In genomic region chr11:89137915-89138314, GRCm38 (mm10) we compare ENCODE assay signal across 27 mouse cellular contexts.
DNase-seq lines count a peak whose midpoint lies in the region; ATAC-seq and TF ChIP-seq lines count a peak whose summit lies in the region.
"Had no signal": no experiment of that assay in that cellular context is flagged by ENCODE, and none has a peak within 500 bp of the region (broad histone marks: within the 10 kb centered on the region; RNA-seq: fewer than 3 reads in every experiment).

No protein-coding gene starts in this region.

- dilution Hi-C loops in CH12.LX (cut with MboI; ENCODE audit: extremely low pct_ligation_motif_present, extremely low pct_unique_long_range_greater_than_20kb, low sequenced_read_pairs): no loop called here

- TF ChIP-seq EP300 in CH12.LX (IDR thresholded peaks at IDR 0.05; ENCODE audit: low read length) (no peak), ES-Bruce4 (IDR thresholded peaks at IDR 0.05; ENCODE audit: insufficient read depth, low read depth, low read length) (no peak)
- TF ChIP-seq EP300 in stomach, postnatal 0 days (optimal IDR thresholded peaks at IDR 0.05): no peak

- no peak overlapping the region for H3K4me2 ChIP-seq in CH12.LX (ENCODE audit: insufficient read depth, low read depth, poor library complexity, severe bottlenecking)
- H3K4me2 ChIP-seq in stomach, postnatal 0 days (replicated peaks; ENCODE audit: low read depth): no peak overlapping the region
- H3K4me2 ChIP-seq: forebrain, embryonic 12.5 days; heart, embryonic 11.5 days; hindbrain, embryonic 13.5 days; limb, embryonic 15.5 days; midbrain, embryonic 11.5 days had no signal

- no peak overlapping the region for H3K4me3 ChIP-seq in layer of hippocampus, adult 2 months
- H3K4me3 ChIP-seq in CH12.LX (replicated peaks in 1 of 3; ENCODE audit: low read depth in 2 of 3, low read length in 2 of 3, poor library complexity in 1 of 3) (no peak overlapping the region), ES-Bruce4 (ENCODE audit: low read depth, low read length) (no peak overlapping the region)
- no peak overlapping the region for H3K4me3 ChIP-seq in stomach, postnatal 0 days (ENCODE audit: low read depth, low read length)
- H3K4me3 ChIP-seq: forebrain, embryonic 12.5 days; hindbrain, embryonic 13.5 days; limb, embryonic 10.5 days; limb, embryonic 15.5 days had no signal

- TF ChIP-seq CTCF in layer of hippocampus, adult 2 months (conservative IDR thresholded peaks at IDR 0.05): 0 out of 2 replicates have a peak, but pooled peaks have one; percentile 25
- peak; percentile 25 to 43; a peak in 3 of 4 replicates for TF ChIP-seq CTCF in CH12.LX (conservative IDR thresholded peaks at IDR 0.05 in 1 of 2, IDR thresholded peaks at IDR 0.05 in 1 of 2; ENCODE audit: low read depth in 2 of 2, low read length in 2 of 2)
- TF ChIP-seq CTCF in ES-Bruce4 (IDR thresholded peaks at IDR 0.05; ENCODE audit: low read depth, low read length): peak; percentile 56
- 0 out of 2 replicates have a peak, but pooled peaks have one; percentile 15 for TF ChIP-seq CTCF in stomach, postnatal 0 days (IDR thresholded peaks at IDR 0.05; ENCODE audit: low read depth)

- H3K36me3 ChIP-seq in CH12.LX (replicated peaks in 1 of 2; ENCODE audit: control insufficient read depth in 1 of 2, insufficient read depth in 1 of 2, low read length in 1 of 2) (no peaks in the 10 kb centered on the region), ES-Bruce4 (ENCODE audit: control insufficient read depth, insufficient read depth, low read length, poor library complexity, severe bottlenecking) (no peaks in the 10 kb centered on the region)
- H3K36me3 ChIP-seq in stomach, postnatal 0 days (ENCODE audit: control insufficient read depth, insufficient read depth, low read length): no peaks in the 10 kb centered on the region
- H3K36me3 ChIP-seq: forebrain, embryonic 12.5 days; hindbrain, embryonic 13.5 days; limb, embryonic 10.5 days; limb, embryonic 15.5 days had no signal

- in situ Hi-C loops in CH12.LX (cut with MboI; ENCODE audit: low pct_ligation_motif_present, low pct_unique_long_range_greater_than_20kb, low sequenced_read_pairs): no loop called here

- WGBS in stomach, postnatal 0 days: 94% methylated on average over 2 of the region's 2 CpGs

- TF ChIP-seq POLR2A in CH12.LX (IDR thresholded peaks at IDR 0.05; ENCODE audit: low read depth, low read length) (no peak), ES-Bruce4 (IDR thresholded peaks at IDR 0.05; ENCODE audit: insufficient read depth, low read length) (no peak)

- no peaks in the 10 kb centered on the region for H3K79me2 ChIP-seq in CH12.LX (replicated peaks; ENCODE audit: control insufficient read depth, extremely low read depth, insufficient read depth, poor library complexity, severe bottlenecking)

- peaks cover 9% of the 10 kb centered on the region for H3K9me3 ChIP-seq in CH12.LX (replicated peaks; ENCODE audit: low read length)
- H3K9me3 ChIP-seq in ES-Bruce4 (replicated peaks; ENCODE audit: control insufficient read depth, insufficient read depth, low read length, poor library complexity, severe bottlenecking): no peaks in the 10 kb centered on the region
- H3K9me3 ChIP-seq in stomach, postnatal 0 days (ENCODE audit: control insufficient read depth, low read length): no peaks in the 10 kb centered on the region
- H3K9me3 ChIP-seq: forebrain, embryonic 12.5 days; hindbrain, embryonic 13.5 days; limb, embryonic 10.5 days; limb, embryonic 15.5 days had no signal

- H3K27me3 ChIP-seq in CH12.LX (replicated peaks): no peaks in the 10 kb centered on the region
- no peaks in the 10 kb centered on the region for H3K27me3 ChIP-seq in ES-Bruce4 (ENCODE audit: control insufficient read depth, insufficient read depth, low read length, poor library complexity, severe bottlenecking)
- no peaks in the 10 kb centered on the region for H3K27me3 ChIP-seq in stomach, postnatal 0 days (ENCODE audit: control insufficient read depth, insufficient read depth, low read length)
- H3K27me3 ChIP-seq: forebrain, embryonic 12.5 days; hindbrain, embryonic 13.5 days; limb, embryonic 15.5 days; Patski had no signal

- DNase-seq in layer of hippocampus, adult 2 months (ENCODE audit: low spot score in 2 of 2): no peak
- no peak for DNase-seq in layer of hippocampus, postnatal 25 days (ENCODE audit: extremely low spot score in 1 of 2, low spot score in 1 of 2)
- DNase-seq in CH12.LX (ENCODE audit: extremely low read depth): no peak
- DNase-seq in stomach, postnatal 0 days (ENCODE audit: low spot score): no peak
- DNase-seq: adrenal gland, postnatal 25 days; cerebellum, adult 18-20 months; cerebellum, postnatal 10 days; gastrocnemius, postnatal 10 days; heart, postnatal 36 days; kidney, adult 8-10 months; kidney, postnatal 4 days; lung, postnatal 36 days; right cerebral cortex, postnatal 25 days; spleen, adult 18-20 months; thymus, postnatal 4 days had no signal

- H3K4me1 ChIP-seq in CH12.LX (ENCODE audit: control insufficient read depth in 1 of 2, insufficient read depth in 2 of 2) (no peaks in the 10 kb centered on the region), ES-Bruce4 (ENCODE audit: control insufficient read depth, insufficient read depth, low read length) (peaks cover 4% of the 10 kb centered on the region)
- no peaks in the 10 kb centered on the region for H3K4me1 ChIP-seq in stomach, postnatal 0 days (replicated peaks; ENCODE audit: control insufficient read depth, insufficient read depth)

- TF ChIP-seq RAD21 in CH12.LX (IDR thresholded peaks at IDR 0.05; ENCODE audit: low read depth, low read length): no peak; the same call in 1 of the 2 replicates

- H3K9ac ChIP-seq in CH12.LX (ENCODE audit: insufficient read depth, low read depth) (no peak overlapping the region), ES-Bruce4 (ENCODE audit: low read depth, poor library complexity, severe bottlenecking) (no peak overlapping the region)
- H3K9ac ChIP-seq in stomach, postnatal 0 days (ENCODE audit: low read length): no peak overlapping the region
- H3K9ac ChIP-seq: forebrain, embryonic 12.5 days; hindbrain, embryonic 13.5 days; limb, embryonic 15.5 days had no signal

- no peak for ATAC-seq in stomach, postnatal 0 days (ENCODE audit: low FRiP score, low TSS enrichment)
- no peak for ATAC-seq in granulocyte monocyte progenitor cell, adult 5-6 weeks (replicated peaks; ENCODE audit: poor library complexity, severe bottlenecking)
- ATAC-seq: inflammation-experienced regulatory T-cells, adult 6 months; midbrain, embryonic 16.5 days; Patski had no signal

- H3K27ac ChIP-seq in layer of hippocampus, adult 2 months: no peak overlapping the region
- H3K27ac ChIP-seq in CH12.LX (ENCODE audit: insufficient read depth, low read depth): no peak overlapping the region
- no peak overlapping the region for H3K27ac ChIP-seq in ES-Bruce4 (ENCODE audit: insufficient read depth, low read length)
- H3K27ac ChIP-seq in stomach, postnatal 0 days (replicated peaks): no peak overlapping the region
- H3K27ac ChIP-seq: forebrain, embryonic 12.5 days; hindbrain, embryonic 13.5 days; kidney, postnatal 0 days; limb, embryonic 10.5 days; limb, embryonic 15.5 days had no signal

TF ChIP-seq in CH12.LX, 34 proteins besides CTCF, POLR2A, EP300 and RAD21:
- TF ChIP-seq UBTF (IDR thresholded peaks at IDR 0.05; ENCODE audit: low read depth, low read length): no peak
- no peak for TF ChIP-seq HCFC1 (IDR thresholded peaks at IDR 0.05; ENCODE audit: low read depth, low read length)
- TF ChIP-seq NELFE (IDR thresholded peaks at IDR 0.05; ENCODE audit: low read depth, low read length): no peak
- no peak for TF ChIP-seq IRF4 (IDR thresholded peaks at IDR 0.05; ENCODE audit: low read depth, low read length)
- no peak for TF ChIP-seq TBP (conservative IDR thresholded peaks at IDR 0.05; ENCODE audit: low read depth, low read length)
- no peak for TF ChIP-seq ELF1 (IDR thresholded peaks at IDR 0.05; ENCODE audit: low read depth, low read length)
- no peak for TF ChIP-seq ETS1 (conservative IDR thresholded peaks at IDR 0.05; ENCODE audit: low read depth, low read length)
- TF ChIP-seq MYC (IDR thresholded peaks at IDR 0.05; ENCODE audit: low read depth, low read length): no peak
- no peak for TF ChIP-seq ZNF384 (IDR thresholded peaks at IDR 0.05; ENCODE audit: low read depth, low read length)
